Mouse (Mus musculus): Measurements from ENCODE around the gene Zmynd19. TPM values are rescaled to one million over a fixed set of nuclear protein-coding genes. Genes with fewer than 3 reads are reported as not detected.

Gene Zmynd19
- 13.0 and 18.1 TPM in 2 replicates for polyA plus RNA-seq (2014; fragmentation: Nextera tagmentation; extraction: Ambion mirVana)

DNA sequence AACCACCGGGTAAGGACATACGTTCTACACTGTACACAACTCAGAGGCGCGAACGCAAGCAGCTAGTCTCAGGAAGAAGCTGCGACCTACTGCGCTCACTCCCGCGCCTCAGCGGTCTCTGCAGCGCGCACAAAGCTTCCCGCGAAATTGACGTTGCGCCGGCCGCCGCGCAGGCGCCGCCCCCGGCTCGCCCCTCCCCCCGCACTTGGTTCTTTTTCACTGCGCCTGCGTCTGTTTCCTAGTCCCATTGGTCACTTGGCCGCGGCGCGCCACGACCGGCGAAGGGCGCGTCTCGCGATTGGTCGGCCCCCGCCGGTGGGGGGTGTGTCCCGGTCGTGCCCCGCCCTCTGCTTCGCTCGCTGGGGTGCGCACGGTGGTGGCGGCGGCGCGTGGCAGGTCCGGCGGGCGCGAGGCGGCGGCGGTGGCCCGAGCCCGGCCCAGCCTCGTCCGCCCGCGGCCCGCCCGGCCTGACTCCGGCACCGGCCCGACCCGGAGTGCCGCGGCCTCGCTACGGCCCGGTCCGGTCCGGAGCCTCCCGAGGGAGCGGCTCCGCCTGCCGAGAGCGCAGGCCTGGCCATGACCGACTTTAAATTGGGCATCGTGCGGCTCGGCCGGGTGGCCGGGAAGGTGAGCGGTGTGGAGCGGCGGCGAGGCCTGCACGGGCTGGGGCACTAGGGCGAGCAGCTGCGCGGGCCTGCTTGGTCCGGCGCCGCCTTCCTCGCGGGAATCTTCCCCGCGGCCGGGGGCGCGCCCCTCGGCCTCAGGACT is at the start of gene Zmynd19:
Zmynd19 (plus strand) TSS at position 372 of the 768 bp plus-strand sequence.
- Histone ChIP-seq H3K9ac (ENCODE audit: low read length) (peak within 1 kb of the TSS; percentile 86), H3K27ac (ENCODE audit: low read depth) (peak within 1 kb of the TSS; percentile 62; the same call in 1 of the 2 replicates), H3K4me3 (ENCODE audit: low read depth, low read length) (peak within 1 kb of the TSS; percentile 93), H3K36me3 (ENCODE audit: control insufficient read depth, insufficient read depth, low read length) (peaks cover 30% of the 10 kb centered on the region), H3K4me1 (replicated peaks; ENCODE audit: control insufficient read depth, insufficient read depth, low read length) (peaks cover 11% of the 10 kb centered on the region), H3K9me3 (ENCODE audit: control insufficient read depth, low read length) (no peaks in the 10 kb centered on the region), H3K4me2 (ENCODE audit: low read length) (peak within 1 kb of the TSS; percentile 91), H3K27me3 (replicated peaks; ENCODE audit: control insufficient read depth, insufficient read depth, low read length) (no peaks in the 10 kb centered on the region)
- DNase-seq (ENCODE audit: low spot score) (peak; percentile 96), ATAC-seq (replicated peaks; ENCODE audit: low FRiP score, low TSS enrichment, low read depth) (peak; percentile 96)
- WGBS, result under 1% methylated on average over 96 of the region's 108 CpGs

- WGBS, result 42% methylated on average over 5 of the region's 5 CpGs
- no peak overlapping the region for H3K9ac ChIP-seq (ENCODE audit: low read length)
- DNase-seq (ENCODE audit: low spot score) (no peak), ATAC-seq (replicated peaks; ENCODE audit: low FRiP score, low TSS enrichment, low read depth) (no peak)
- no peak overlapping the region for H3K4me2 ChIP-seq (ENCODE audit: low read length)
- no peaks in the 10 kb centered on the region for H3K36me3 ChIP-seq (ENCODE audit: control insufficient read depth, insufficient read depth, low read length)
- H3K4me3 ChIP-seq (ENCODE audit: low read depth, low read length), result no peak overlapping the region
- no peaks in the 10 kb centered on the region for H3K27me3 ChIP-seq (replicated peaks; ENCODE audit: control insufficient read depth, insufficient read depth, low read length)
- H3K4me1 ChIP-seq (replicated peaks; ENCODE audit: control insufficient read depth, insufficient read depth, low read length), result peaks cover 25% of the 10 kb centered on the region
- no peaks in the 10 kb centered on the region for H3K9me3 ChIP-seq (ENCODE audit: control insufficient read depth, low read length)
- peak overlapping the region; percentile 5; the same call in 1 of the 2 replicates for H3K27ac ChIP-seq (ENCODE audit: low read depth)
Measured at GRCm38 (mm10) chr2:24901055-24901454, 48.5 kb upstream of the Zmynd19 start.

- no peak overlapping the region for H3K4me2 ChIP-seq (ENCODE audit: low read length)
- 82% methylated on average over 6 of the region's 6 CpGs for WGBS
Measured at GRCm38 (mm10) chr2:24902999-24903398, 46.6 kb upstream of the Zmynd19 start.

GRCm38 (mm10) chr2:24904823-24905652 is 44.6 kb upstream of the Zmynd19 start:
- H3K36me3 ChIP-seq (ENCODE audit: control insufficient read depth, insufficient read depth, low read length), result no peaks in the 10 kb centered on the region
- no peaks in the 10 kb centered on the region for H3K9me3 ChIP-seq (ENCODE audit: control insufficient read depth, low read length)
- H3K4me2 ChIP-seq (ENCODE audit: low read length), result no peak overlapping the region
- ATAC-seq (replicated peaks; ENCODE audit: low FRiP score, low TSS enrichment, low read depth), result no peak
- H3K4me1 ChIP-seq (replicated peaks; ENCODE audit: control insufficient read depth, insufficient read depth, low read length), result peaks cover 34% of the 10 kb centered on the region
- no peak overlapping the region for H3K4me3 ChIP-seq (ENCODE audit: low read depth, low read length)
- no peak overlapping the region for H3K9ac ChIP-seq (ENCODE audit: low read length)
- DNase-seq (ENCODE audit: low spot score), result no peak
- H3K27me3 ChIP-seq (replicated peaks; ENCODE audit: control insufficient read depth, insufficient read depth, low read length), result no peaks in the 10 kb centered on the region
- WGBS, result 83% methylated on average over 11 of the region's 11 CpGs
- peak overlapping the region; percentile 33; the same call in 1 of the 2 replicates for H3K27ac ChIP-seq (ENCODE audit: low read depth)

More at GRCm38 (mm10) chr2:24902999-24903398, 46.6 kb upstream of the Zmynd19 start:
- peaks cover 34% of the 10 kb centered on the region for H3K4me1 ChIP-seq (replicated peaks; ENCODE audit: control insufficient read depth, insufficient read depth, low read length)
- H3K4me3 ChIP-seq (ENCODE audit: low read depth, low read length), result no peak overlapping the region
- H3K9me3 ChIP-seq (ENCODE audit: control insufficient read depth, low read length), result no peaks in the 10 kb centered on the region
- ATAC-seq (replicated peaks; ENCODE audit: low FRiP score, low TSS enrichment, low read depth) (no peak), DNase-seq (ENCODE audit: low spot score) (no peak)
- H3K27ac ChIP-seq (ENCODE audit: low read depth), result no peak overlapping the region
- no peaks in the 10 kb centered on the region for H3K36me3 ChIP-seq (ENCODE audit: control insufficient read depth, insufficient read depth, low read length)
- H3K27me3 ChIP-seq (replicated peaks; ENCODE audit: control insufficient read depth, insufficient read depth, low read length), result no peaks in the 10 kb centered on the region
- H3K9ac ChIP-seq (ENCODE audit: low read length), result no peak overlapping the region

DNA sequence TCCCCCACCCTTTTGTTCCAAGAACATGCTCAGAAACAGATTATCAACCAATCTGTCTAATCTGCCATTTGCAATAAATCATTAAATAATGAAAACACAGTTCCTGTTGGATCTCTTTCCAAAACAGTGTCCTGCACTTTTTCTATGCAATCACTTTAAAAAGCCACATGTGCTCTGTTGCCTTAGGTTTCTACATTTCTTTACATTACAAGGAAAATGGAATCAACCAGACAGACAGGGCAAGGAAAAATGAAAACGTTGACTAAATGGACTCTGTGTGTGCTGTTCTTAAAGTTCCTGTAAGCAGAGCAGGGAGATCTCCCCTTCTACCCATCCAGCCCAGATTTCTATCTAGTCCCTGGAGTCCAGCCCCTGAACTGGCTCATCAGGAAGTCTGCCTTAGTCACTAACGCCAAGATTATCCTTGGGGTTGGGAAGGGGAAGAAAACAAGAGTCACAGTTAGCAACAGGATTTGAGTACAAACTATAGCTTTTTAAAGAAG is 43.9 kb upstream of the Zmynd19 start:
- ATAC-seq (replicated peaks; ENCODE audit: low FRiP score, low TSS enrichment, low read depth) (no peak), DNase-seq (ENCODE audit: low spot score) (no peak)
- WGBS, result 24% methylated on average over 2 of the region's 2 CpGs
- Histone ChIP-seq H3K4me2 (ENCODE audit: low read length) (no peak overlapping the region), H3K27ac (ENCODE audit: low read depth) (peak overlapping the region; percentile 33; the same call in 1 of the 2 replicates), H3K36me3 (ENCODE audit: control insufficient read depth, insufficient read depth, low read length) (no peaks in the 10 kb centered on the region), H3K27me3 (replicated peaks; ENCODE audit: control insufficient read depth, insufficient read depth, low read length) (no peaks in the 10 kb centered on the region), H3K9me3 (ENCODE audit: control insufficient read depth, low read length) (no peaks in the 10 kb centered on the region), H3K4me3 (ENCODE audit: low read depth, low read length) (no peak overlapping the region), H3K4me1 (replicated peaks; ENCODE audit: control insufficient read depth, insufficient read depth, low read length) (peaks cover 32% of the 10 kb centered on the region), H3K9ac (ENCODE audit: low read length) (no peak overlapping the region)

GRCm38 (mm10) chr2:24910481-24910880 is 39.1 kb upstream of the Zmynd19 start:
- peaks cover 15% of the 10 kb centered on the region for H3K4me1 ChIP-seq (replicated peaks; ENCODE audit: control insufficient read depth, insufficient read depth, low read length)
- 90% methylated on average over 4 of the region's 4 CpGs for WGBS
- ATAC-seq (replicated peaks; ENCODE audit: low FRiP score, low TSS enrichment, low read depth), result no peak

GRCm38 (mm10) chr2:24912189-24912588 is 37.4 kb upstream of the Zmynd19 start:
- Histone ChIP-seq H3K4me3 (ENCODE audit: low read depth, low read length) (no peak overlapping the region), H3K27ac (ENCODE audit: low read depth) (no peak overlapping the region), H3K9ac (ENCODE audit: low read length) (no peak overlapping the region), H3K4me2 (ENCODE audit: low read length) (no peak overlapping the region), H3K36me3 (ENCODE audit: control insufficient read depth, insufficient read depth, low read length) (peaks cover 13% of the 10 kb centered on the region), H3K9me3 (ENCODE audit: control insufficient read depth, low read length) (no peaks in the 10 kb centered on the region), H3K4me1 (replicated peaks; ENCODE audit: control insufficient read depth, insufficient read depth, low read length) (peaks cover 1% of the 10 kb centered on the region), H3K27me3 (replicated peaks; ENCODE audit: control insufficient read depth, insufficient read depth, low read length) (no peaks in the 10 kb centered on the region)
- no peak for ATAC-seq (replicated peaks; ENCODE audit: low FRiP score, low TSS enrichment, low read depth)
- WGBS, result 87% methylated on average over 4 of the region's 4 CpGs
- DNase-seq (ENCODE audit: low spot score), result no peak

More at GRCm38 (mm10) chr2:24910481-24910880, 39.1 kb upstream of the Zmynd19 start:
- Histone ChIP-seq H3K4me2 (ENCODE audit: low read length) (no peak overlapping the region), H3K27ac (ENCODE audit: low read depth) (no peak overlapping the region), H3K36me3 (ENCODE audit: control insufficient read depth, insufficient read depth, low read length) (peaks cover 13% of the 10 kb centered on the region), H3K4me3 (ENCODE audit: low read depth, low read length) (no peak overlapping the region), H3K27me3 (replicated peaks; ENCODE audit: control insufficient read depth, insufficient read depth, low read length) (no peaks in the 10 kb centered on the region), H3K9me3 (ENCODE audit: control insufficient read depth, low read length) (no peaks in the 10 kb centered on the region), H3K9ac (ENCODE audit: low read length) (no peak overlapping the region)
- DNase-seq (ENCODE audit: low spot score), result no peak

DNA sequence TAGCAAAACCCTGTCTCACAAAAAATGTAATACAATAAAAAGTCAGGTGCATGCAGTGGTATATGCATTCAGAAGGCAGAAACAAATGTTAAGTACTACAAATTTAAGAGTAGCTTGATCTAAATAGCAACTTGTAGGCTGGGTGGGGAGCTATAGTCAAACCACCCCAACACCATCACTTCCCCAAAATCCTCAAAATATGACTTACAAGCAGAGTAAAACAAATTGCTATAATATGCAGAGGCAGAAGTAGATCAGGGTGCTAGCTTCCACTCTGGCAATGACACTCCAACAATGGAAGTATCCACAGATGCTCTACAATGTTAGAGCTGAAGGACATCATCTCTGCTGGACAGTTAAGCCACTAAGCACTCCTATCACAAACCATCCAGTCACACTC is 37.0 kb upstream of the Zmynd19 start:
- no peak overlapping the region for H3K27ac ChIP-seq (ENCODE audit: low read depth)
- H3K4me1 ChIP-seq (replicated peaks; ENCODE audit: control insufficient read depth, insufficient read depth, low read length), result peaks cover 5% of the 10 kb centered on the region
- H3K4me2 ChIP-seq (ENCODE audit: low read length), result no peak overlapping the region
- H3K4me3 ChIP-seq (ENCODE audit: low read depth, low read length), result no peak overlapping the region
- H3K36me3 ChIP-seq (ENCODE audit: control insufficient read depth, insufficient read depth, low read length), result peaks cover 13% of the 10 kb centered on the region
- no peaks in the 10 kb centered on the region for H3K9me3 ChIP-seq (ENCODE audit: control insufficient read depth, low read length)
- no peak for DNase-seq (ENCODE audit: low spot score)
- no peak for ATAC-seq (replicated peaks; ENCODE audit: low FRiP score, low TSS enrichment, low read depth)
- H3K27me3 ChIP-seq (replicated peaks; ENCODE audit: control insufficient read depth, insufficient read depth, low read length), result no peaks in the 10 kb centered on the region
- H3K9ac ChIP-seq (ENCODE audit: low read length), result no peak overlapping the region
